Mouse (Mus musculus): Measurements from ENCODE around the gene Sgms1. TPM values are rescaled to one million over a fixed set of nuclear protein-coding genes. Genes with fewer than 3 reads are reported as not detected.

Sgms1 gene
- polyA plus RNA-seq, 1 experiment, result 243 TPM

GRCm38 (mm10) chr19:32313304-32313703 lies 76.2 kb downstream of the Sgms1 start:
- no peak overlapping the region for H3K27ac ChIP-seq (ENCODE audit: control insufficient read depth, insufficient read depth, low read depth, low read length)
- H3K27me3 ChIP-seq (ENCODE audit: control insufficient read depth, insufficient read depth, low read length), result no peaks in the 10 kb centered on the region
- TF ChIP-seq POLR2A (IDR thresholded peaks at IDR 0.05; ENCODE audit: control insufficient read depth, low read depth, low read length) (no peak), CTCF (IDR thresholded peaks at IDR 0.05; ENCODE audit: control insufficient read depth, insufficient read depth, insufficient replicate concordance, low read depth, low read length) (no peak)
- no peaks in the 10 kb centered on the region for H3K4me1 ChIP-seq (ENCODE audit: control insufficient read depth, insufficient read depth, low read length)
- no peak overlapping the region for H3K4me3 ChIP-seq (ENCODE audit: control insufficient read depth, low read depth, low read length)
- H3K36me3 ChIP-seq (ENCODE audit: control insufficient read depth, insufficient read depth, low read length), result no peaks in the 10 kb centered on the region

- H3K4me1 ChIP-seq (ENCODE audit: control insufficient read depth, insufficient read depth, low read length), result no peaks in the 10 kb centered on the region
- H3K36me3 ChIP-seq (ENCODE audit: control insufficient read depth, insufficient read depth, low read length), result no peaks in the 10 kb centered on the region
- H3K4me3 ChIP-seq (ENCODE audit: control insufficient read depth, low read depth, low read length), result no peak overlapping the region
- TF ChIP-seq POLR2A (IDR thresholded peaks at IDR 0.05; ENCODE audit: control insufficient read depth, low read depth, low read length) (no peak), CTCF (IDR thresholded peaks at IDR 0.05; ENCODE audit: control insufficient read depth, insufficient read depth, insufficient replicate concordance, low read depth, low read length) (no peak)
- H3K27me3 ChIP-seq (ENCODE audit: control insufficient read depth, insufficient read depth, low read length), result no peaks in the 10 kb centered on the region
- no peak overlapping the region for H3K27ac ChIP-seq (ENCODE audit: control insufficient read depth, insufficient read depth, low read depth, low read length)
These were observed 77.8 kb downstream of the Sgms1 start for GRCm38 (mm10) chr19:32311762-32312161.

GRCm38 (mm10) chr19:32311063-32311462 lies 78.5 kb downstream of the Sgms1 start:
- no peaks in the 10 kb centered on the region for H3K36me3 ChIP-seq (ENCODE audit: control insufficient read depth, insufficient read depth, low read length)
- H3K4me1 ChIP-seq (ENCODE audit: control insufficient read depth, insufficient read depth, low read length), result no peaks in the 10 kb centered on the region
- no peak overlapping the region for H3K4me3 ChIP-seq (ENCODE audit: control insufficient read depth, low read depth, low read length)
- no peak for TF ChIP-seq POLR2A (IDR thresholded peaks at IDR 0.05; ENCODE audit: control insufficient read depth, low read depth, low read length)
- no peak for TF ChIP-seq CTCF (IDR thresholded peaks at IDR 0.05; ENCODE audit: control insufficient read depth, insufficient read depth, insufficient replicate concordance, low read depth, low read length)
- H3K27me3 ChIP-seq (ENCODE audit: control insufficient read depth, insufficient read depth, low read length), result no peaks in the 10 kb centered on the region
- H3K27ac ChIP-seq (ENCODE audit: control insufficient read depth, insufficient read depth, low read depth, low read length), result no peak overlapping the region

GRCm38 (mm10) chr19:32310483-32310882 lies 79.0 kb downstream of the Sgms1 start:
- Histone ChIP-seq H3K4me1 (ENCODE audit: control insufficient read depth, insufficient read depth, low read length) (no peaks in the 10 kb centered on the region), H3K4me3 (ENCODE audit: control insufficient read depth, low read depth, low read length) (no peak overlapping the region), H3K36me3 (ENCODE audit: control insufficient read depth, insufficient read depth, low read length) (no peaks in the 10 kb centered on the region), H3K27ac (ENCODE audit: control insufficient read depth, insufficient read depth, low read depth, low read length) (no peak overlapping the region), H3K27me3 (ENCODE audit: control insufficient read depth, insufficient read depth, low read length) (no peaks in the 10 kb centered on the region)
- TF ChIP-seq CTCF (IDR thresholded peaks at IDR 0.05; ENCODE audit: control insufficient read depth, insufficient read depth, insufficient replicate concordance, low read depth, low read length), result no peak
- no peak for TF ChIP-seq POLR2A (IDR thresholded peaks at IDR 0.05; ENCODE audit: control insufficient read depth, low read depth, low read length)

- no peak for TF ChIP-seq CTCF (IDR thresholded peaks at IDR 0.05; ENCODE audit: control insufficient read depth, insufficient read depth, insufficient replicate concordance, low read depth, low read length)
- no peak for TF ChIP-seq POLR2A (IDR thresholded peaks at IDR 0.05; ENCODE audit: control insufficient read depth, low read depth, low read length)
- Histone ChIP-seq H3K27me3 (ENCODE audit: control insufficient read depth, insufficient read depth, low read length) (no peaks in the 10 kb centered on the region), H3K27ac (ENCODE audit: control insufficient read depth, insufficient read depth, low read depth, low read length) (no peak overlapping the region), H3K36me3 (ENCODE audit: control insufficient read depth, insufficient read depth, low read length) (no peaks in the 10 kb centered on the region), H3K4me3 (ENCODE audit: control insufficient read depth, low read depth, low read length) (no peak overlapping the region), H3K4me1 (ENCODE audit: control insufficient read depth, insufficient read depth, low read length) (no peaks in the 10 kb centered on the region)
These were observed 80.2 kb downstream of the Sgms1 start for GRCm38 (mm10) chr19:32309346-32309745.

- no peak overlapping the region for H3K27ac ChIP-seq (ENCODE audit: control insufficient read depth, insufficient read depth, low read depth, low read length)
- TF ChIP-seq POLR2A (IDR thresholded peaks at IDR 0.05; ENCODE audit: control insufficient read depth, low read depth, low read length) (no peak), CTCF (IDR thresholded peaks at IDR 0.05; ENCODE audit: control insufficient read depth, insufficient read depth, insufficient replicate concordance, low read depth, low read length) (no peak)
These were observed 81.2 kb downstream of the Sgms1 start for GRCm38 (mm10) chr19:32308311-32308710.

GRCm38 (mm10) chr19:32304898-32305297 lies 84.6 kb downstream of the Sgms1 start:
- no peak for TF ChIP-seq CTCF (IDR thresholded peaks at IDR 0.05; ENCODE audit: control insufficient read depth, insufficient read depth, insufficient replicate concordance, low read depth, low read length)
- no peak for TF ChIP-seq POLR2A (IDR thresholded peaks at IDR 0.05; ENCODE audit: control insufficient read depth, low read depth, low read length)
- Histone ChIP-seq H3K27ac (ENCODE audit: control insufficient read depth, insufficient read depth, low read depth, low read length) (peak overlapping the region; percentile 23), H3K27me3 (ENCODE audit: control insufficient read depth, insufficient read depth, low read length) (no peaks in the 10 kb centered on the region), H3K4me1 (ENCODE audit: control insufficient read depth, insufficient read depth, low read length) (no peaks in the 10 kb centered on the region; the same call in 1 of the 2 replicates), H3K4me3 (ENCODE audit: control insufficient read depth, low read depth, low read length) (no peak overlapping the region), H3K36me3 (ENCODE audit: control insufficient read depth, insufficient read depth, low read length) (no peaks in the 10 kb centered on the region)

More at GRCm38 (mm10) chr19:32308311-32308710, 81.2 kb downstream of the Sgms1 start:
- H3K36me3 ChIP-seq (ENCODE audit: control insufficient read depth, insufficient read depth, low read length), result no peaks in the 10 kb centered on the region
- no peak overlapping the region for H3K4me3 ChIP-seq (ENCODE audit: control insufficient read depth, low read depth, low read length)
- H3K27me3 ChIP-seq (ENCODE audit: control insufficient read depth, insufficient read depth, low read length), result no peaks in the 10 kb centered on the region
- H3K4me1 ChIP-seq (ENCODE audit: control insufficient read depth, insufficient read depth, low read length), result no peaks in the 10 kb centered on the region; the same call in 1 of the 2 replicates

All from testis, adult 2 months (tissue).